Mouse (Mus musculus) limb, embryonic 14.5 days (tissue): ENCODE data around the gene Evi5. TPM values are rescaled to one million over a fixed set of nuclear protein-coding genes. Genes with fewer than 3 reads are reported as not detected.

Experiments used
- ATAC-seq: fragments of 200-750 bp; cut with Nextera tagmentation; 2 replicates; pipeline ENCODE4 v1.8.0; 2017; ENCODE audit warnings: low read depth, moderate number of reproducible peaks, moderate TSS enrichment; ENCODE audit not compliant: low FRiP score
- DNase-seq: peaks from one replicate; pipeline ENCODE4 v3.0.0-alpha.2; 2015; ENCODE audit warnings: low spot score
- H3K27ac ChIP-seq: fragments of 300-500 bp; sonication (generic); replicated peaks from 2 replicates; pipeline ENCODE4 v1.5.1; 2014; ENCODE audit warnings: low read depth, mild to moderate bottlenecking, low read length, moderate library complexity, mixed read lengths
- H3K27me3 ChIP-seq: fragments of 300-500 bp; sonication (generic); 2 replicates; pipeline ENCODE4 v1.6.1; 2014; ENCODE audit warnings: low read length, mixed read lengths; ENCODE audit not compliant: control insufficient read depth, insufficient read depth
- H3K36me3 ChIP-seq: fragments of 300-500 bp; sonication (generic); 2 replicates; pipeline ENCODE4 v1.6.1; 2014; ENCODE audit warnings: mild to moderate bottlenecking, low read length, moderate library complexity, mixed read lengths; ENCODE audit not compliant: control insufficient read depth, insufficient read depth
- H3K4me1 ChIP-seq: fragments of 300-500 bp; sonication (generic); 2 replicates; pipeline ENCODE4 v1.6.1; 2014; ENCODE audit warnings: antibody characterized with exemption, low read length, mixed read lengths; ENCODE audit not compliant: control insufficient read depth, insufficient read depth
- H3K4me2 ChIP-seq: fragments of 300-500 bp; sonication (generic); replicated peaks from 2 replicates; pipeline ENCODE4 v1.6.1; 2014; ENCODE audit warnings: low read depth, mild to moderate bottlenecking, low read length, moderate library complexity; ENCODE audit not compliant: severe bottlenecking
- H3K4me3 ChIP-seq: fragments of 300-500 bp; sonication (generic); replicated peaks from 2 replicates; pipeline ENCODE4 v1.5.1; 2014; ENCODE audit warnings: low read length
- H3K9ac ChIP-seq: fragments of 300-500 bp; sonication (generic); 2 replicates; pipeline ENCODE4 v1.6.1; 2014; ENCODE audit warnings: mild to moderate bottlenecking, low read depth, low read length, moderate library complexity; ENCODE audit not compliant: severe bottlenecking
- H3K9me3 ChIP-seq: fragments of 300-500 bp; sonication (generic); 2 replicates; pipeline ENCODE4 v1.6.1; 2016; ENCODE audit warnings: low read length; ENCODE audit not compliant: control insufficient read depth
- POLR2A ChIP-seq: fragments of 200-500 bp; IDR thresholded peaks from 2 replicates; pipeline ENCODE4 v1.8.0; 2012; ENCODE audit warnings: inconsistent platforms, mild to moderate bottlenecking, moderate library complexity, borderline replicate concordance; ENCODE audit not compliant: insufficient read depth, insufficient read length; ENCODE audit errors: extremely low read depth
- WGBS: fragments of 180-500 bp; shearing (Covaris S2); extraction: QIAGEN DNeasy Blood & Tissue Kit; methylation state at CpG from one replicate; pipeline ENCODE4 v1.1.7; 2014; 5-methylcytosine and 5-hydroxymethylcytosine counted together
- polyA plus RNA-seq, 2 experiments: library from polyadenylated mRNA; depleted of rRNA in 1 of 2; stranded (reverse) in 1 of 2; unstranded in 1 of 2; fragments of >200 nt; fragmentation: Nextera tagmentation in 1 of 2; extraction: Ambion mirVana in 1 of 2; gene quantifications; 2 replicates each; pipeline versions ENCODE4 v1.2.1 to v1.2.3; 2012 to 2014

Evi5 gene
- polyA plus RNA-seq, 2 experiments, result 31.2 to 60.2 TPM

DNA sequence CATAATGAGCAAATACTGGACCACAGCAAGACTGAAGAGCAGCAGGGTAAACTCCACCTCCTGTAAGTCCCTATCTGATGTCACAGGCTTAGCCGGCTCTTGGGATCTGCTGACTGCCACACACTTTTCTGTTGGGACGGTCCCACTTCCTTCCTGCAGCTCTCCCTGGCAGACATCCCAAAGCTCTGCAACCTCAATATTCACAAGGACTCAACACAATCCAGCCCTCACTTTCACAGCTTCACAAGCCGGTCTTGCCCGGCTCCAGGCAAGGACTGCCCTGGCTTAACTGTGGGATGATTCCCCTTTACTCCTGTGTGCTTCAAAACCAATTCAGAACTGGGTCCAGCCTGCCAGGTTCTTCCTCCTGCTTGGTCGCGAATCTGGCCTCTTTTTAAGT is 21.1 kb downstream of the Evi5 start:
- Histone ChIP-seq H3K36me3 (no peaks in the 10 kb centered on the region), H3K4me2 (no peak overlapping the region), H3K4me3 (no peak overlapping the region), H3K9me3 (no peaks in the 10 kb centered on the region), H3K9ac (no peak overlapping the region), H3K4me1 (peaks cover 10% of the 10 kb centered on the region), H3K27ac (no peak overlapping the region), H3K27me3 (no peaks in the 10 kb centered on the region)
- ATAC-seq (no peak), DNase-seq (peak; percentile 7)
- 28% methylated on average over 6 of the region's 6 CpGs for WGBS
- TF ChIP-seq POLR2A, result no peak

DNA sequence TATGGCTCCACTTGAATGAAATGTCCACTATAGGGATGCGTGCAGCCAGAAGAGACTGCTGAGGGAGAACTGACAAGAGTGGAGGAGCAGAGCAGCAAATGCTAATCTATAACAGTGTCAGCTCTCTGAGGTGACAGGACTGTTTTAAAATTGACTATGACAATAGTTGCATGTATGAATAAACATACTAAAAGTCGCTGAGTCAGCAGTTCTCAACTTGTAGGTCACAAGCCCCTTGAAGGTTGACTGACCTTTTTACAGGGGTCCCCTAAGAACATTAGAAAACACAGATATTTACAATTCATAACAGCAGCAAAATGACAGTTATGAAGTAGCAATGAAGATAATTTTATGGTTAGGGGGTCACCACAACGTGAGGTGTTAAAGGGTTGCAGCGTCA is 25.9 kb downstream of the Evi5 start:
- TF ChIP-seq POLR2A, result no peak
- Histone ChIP-seq H3K27ac (no peak overlapping the region), H3K36me3 (no peaks in the 10 kb centered on the region), H3K27me3 (no peaks in the 10 kb centered on the region), H3K4me3 (no peak overlapping the region), H3K4me2 (no peak overlapping the region), H3K4me1 (peaks cover 2% of the 10 kb centered on the region), H3K9me3 (no peaks in the 10 kb centered on the region), H3K9ac (no peak overlapping the region)
- DNase-seq (no peak), ATAC-seq (no peak)
- 86% methylated on average over 4 of the region's 4 CpGs for WGBS

- 63% methylated on average over 2 of the region's 2 CpGs for WGBS
- Histone ChIP-seq H3K4me3 (no peak overlapping the region), H3K27ac (no peak overlapping the region), H3K4me2 (no peak overlapping the region), H3K27me3 (no peaks in the 10 kb centered on the region), H3K9me3 (no peaks in the 10 kb centered on the region), H3K36me3 (no peaks in the 10 kb centered on the region), H3K9ac (no peak overlapping the region), H3K4me1 (no peaks in the 10 kb centered on the region)
- no peak for TF ChIP-seq POLR2A
- ATAC-seq (no peak), DNase-seq (no peak)
Observed at GRCm38 (mm10) chr5:107847817-107848216, 27.1 kb downstream of the Evi5 start.

- DNase-seq (no peak), ATAC-seq (no peak)
- Histone ChIP-seq H3K27me3 (no peaks in the 10 kb centered on the region), H3K36me3 (no peaks in the 10 kb centered on the region), H3K9ac (no peak overlapping the region), H3K4me2 (no peak overlapping the region), H3K4me3 (no peak overlapping the region), H3K9me3 (no peaks in the 10 kb centered on the region), H3K4me1 (no peaks in the 10 kb centered on the region), H3K27ac (no peak overlapping the region)
- 75% methylated on average over 5 of the region's 5 CpGs for WGBS
- TF ChIP-seq POLR2A, result no peak
Observed at GRCm38 (mm10) chr5:107847349-107847748, 27.6 kb downstream of the Evi5 start.

DNA sequence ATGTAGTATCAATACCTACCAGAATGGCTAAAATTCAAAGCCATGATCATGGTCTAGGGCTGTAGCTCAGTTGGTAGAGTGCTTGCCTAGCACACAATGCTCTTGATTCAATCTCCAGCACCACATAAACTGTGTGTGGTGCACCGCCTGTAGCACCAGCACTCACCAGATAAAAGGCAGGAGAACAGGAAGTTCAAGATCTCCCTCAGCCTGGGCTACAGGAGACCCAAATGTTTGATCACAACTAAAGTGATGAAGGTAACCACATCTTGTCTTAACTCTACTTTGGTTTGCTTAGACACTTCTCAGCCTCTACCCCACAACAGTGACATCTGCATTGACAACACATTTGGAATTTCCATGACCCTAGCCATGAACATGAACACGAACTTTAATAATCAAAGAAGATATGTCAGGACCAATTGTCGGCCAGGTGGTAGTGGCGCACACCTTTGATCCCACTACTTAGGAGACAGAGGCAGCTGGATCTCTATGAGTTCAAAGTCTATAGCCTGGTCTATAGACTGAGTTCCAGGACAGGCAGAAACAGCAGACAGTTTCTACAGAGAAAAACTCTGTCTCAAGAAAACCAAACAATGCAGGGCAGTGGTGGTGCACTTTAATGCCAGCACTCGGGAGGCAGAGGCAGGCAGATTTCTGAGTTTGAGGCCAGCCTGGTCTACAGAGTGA is 34.2 kb downstream of the Evi5 start:
- Histone ChIP-seq H3K9me3 (no peaks in the 10 kb centered on the region), H3K4me3 (no peak overlapping the region), H3K4me1 (no peaks in the 10 kb centered on the region), H3K9ac (no peak overlapping the region), H3K36me3 (peaks cover 16% of the 10 kb centered on the region), H3K27ac (no peak overlapping the region), H3K4me2 (no peak overlapping the region), H3K27me3 (no peaks in the 10 kb centered on the region)
- no peak for TF ChIP-seq POLR2A
- ATAC-seq (no peak), DNase-seq (no peak)
- 93% methylated on average over 5 of the region's 5 CpGs for WGBS
